Mouse (Mus musculus) small intestine, adult 2 months (tissue): ENCODE data around the gene Slc25a24.

Source experiments
- CTCF ChIP-seq: fragments of 200-500 bp; IDR thresholded peaks from 2 replicates; pipeline ENCODE4 v1.5.1; 2012; ENCODE audit warnings: low read depth, mild to moderate bottlenecking, control low read depth, inconsistent platforms, low read length, moderate library complexity, mixed read lengths; ENCODE audit not compliant: insufficient replicate concordance, insufficient read length; ENCODE audit errors: extremely low read depth
- POLR2A ChIP-seq: fragments of 200-500 bp; IDR thresholded peaks from 2 replicates; pipeline ENCODE4 v1.6.1; 2012; ENCODE audit warnings: low read depth, mild to moderate bottlenecking, control low read depth, inconsistent platforms, low read length, moderate library complexity

GRCm38 (mm10) chr3:109165214-109165829 is 42.4 kb downstream of the Slc25a24 start:
- no peak for TF ChIP-seq CTCF
- no peak for TF ChIP-seq POLR2A
